Mouse (Mus musculus) liver, postnatal 0 days (tissue): ENCODE data around the gene Vps18. TPM values are rescaled to one million over a fixed set of nuclear protein-coding genes. Genes with fewer than 3 reads are reported as not detected.

Experiments used
- ATAC-seq: fragments of 200-750 bp; cut with Nextera tagmentation; 2 replicates; pipeline ENCODE4 v1.8.0; 2017; ENCODE audit warnings: mild to moderate bottlenecking, moderate library complexity
- DNase-seq: peaks from one replicate; pipeline ENCODE4 v3.0.0-alpha.2; 2016
- H3K27ac ChIP-seq: fragments of 300-500 bp; sonication (generic); 2 replicates; pipeline ENCODE4 v1.5.1; 2014; ENCODE audit warnings: antibody characterized with exemption, moderate library complexity, mild to moderate bottlenecking, low read depth
- H3K27me3 ChIP-seq: fragments of 300-500 bp; sonication (generic); 2 replicates; pipeline ENCODE4 v1.6.1; 2014; ENCODE audit warnings: low read length, control low read depth, mixed read lengths; ENCODE audit not compliant: insufficient read depth
- H3K36me3 ChIP-seq: fragments of 300-500 bp; sonication (generic); replicated peaks from 2 replicates; pipeline ENCODE4 v1.6.1; 2014; ENCODE audit warnings: mild to moderate bottlenecking, control low read depth, low read length, moderate library complexity, mixed read lengths; ENCODE audit not compliant: insufficient read depth
- H3K4me1 ChIP-seq: fragments of 300-500 bp; sonication (generic); 2 replicates; pipeline ENCODE4 v1.6.1; 2014; ENCODE audit warnings: antibody characterized with exemption, mild to moderate bottlenecking, control low read depth; ENCODE audit not compliant: insufficient read depth
- H3K4me2 ChIP-seq: fragments of 300-500 bp; sonication (generic); 2 replicates; pipeline ENCODE4 v1.6.1; 2014; ENCODE audit warnings: low read depth, mild to moderate bottlenecking, low read length, moderate library complexity, mixed read lengths
- H3K4me3 ChIP-seq: fragments of 300-500 bp; sonication (generic); 2 replicates; pipeline ENCODE4 v1.5.1; 2014; ENCODE audit warnings: low read depth, low read length
- H3K9ac ChIP-seq: fragments of 300-500 bp; sonication (generic); replicated peaks from 2 replicates; pipeline ENCODE4 v1.6.1; 2014; ENCODE audit warnings: mild to moderate bottlenecking, moderate library complexity
- H3K9me3 ChIP-seq: fragments of 300-500 bp; sonication (generic); 2 replicates; pipeline ENCODE4 v1.6.1; 2016; ENCODE audit warnings: mild to moderate bottlenecking, control low read depth, low read length, mixed read lengths
- CTCF ChIP-seq: sonication (generic); IDR thresholded peaks from 2 replicates; pipeline ENCODE4 v1.5.1; 2016; ENCODE audit warnings: antibody characterized with exemption, low read depth
- EP300 ChIP-seq: IDR thresholded peaks from 2 replicates; pipeline ENCODE4 v1.6.1; 2016; ENCODE audit warnings: antibody characterized with exemption, low read depth, mild to moderate bottlenecking
- WGBS: fragments of 180-500 bp; shearing (Covaris S2); extraction: QIAGEN DNeasy Blood & Tissue Kit; methylation state at CpG from one replicate; pipeline ENCODE4 v1.1.7; 2014; ENCODE audit not compliant: insufficient replicate concordance; 5-methylcytosine and 5-hydroxymethylcytosine counted together
- polyA plus RNA-seq: library from polyadenylated mRNA; unstranded; fragments of >200 nt; fragmentation: Nextera tagmentation; extraction: Ambion mirVana; gene quantifications from 2 replicates; pipeline ENCODE4 v1.2.1, GENCODE M21; 2015

The Vps18 gene
- polyA plus RNA-seq, 1 experiment from 2014 or later, result 4.7 TPM

DNA sequence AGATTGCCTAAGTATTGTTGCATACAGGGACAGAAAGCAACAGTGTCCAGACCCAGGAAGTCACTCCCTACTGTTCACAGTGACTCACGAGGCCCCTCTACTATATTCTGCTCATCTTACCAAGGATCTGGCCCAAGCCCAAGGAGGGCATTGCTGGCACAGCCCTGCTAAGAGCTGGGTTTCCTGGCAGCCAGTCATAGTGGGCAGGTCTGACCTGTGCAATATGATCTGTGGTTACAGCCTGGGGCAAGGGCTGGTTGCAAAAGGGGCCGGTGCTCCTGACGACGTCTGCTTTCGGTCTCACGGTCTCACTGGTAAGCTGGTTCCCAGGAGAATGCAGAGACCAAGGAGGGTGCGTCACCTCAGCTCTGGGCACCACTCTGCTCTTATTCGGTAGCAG, 25.6 kb upstream of the Vps18 start:
- peak overlapping the region; percentile 35 for H3K4me2 ChIP-seq
- peak; percentile 57; the same call in 1 of the 2 replicates for ATAC-seq
- H3K9ac ChIP-seq, result no peak overlapping the region
- 12% methylated on average over 8 of the region's 8 CpGs for WGBS
- no peaks in the 10 kb centered on the region for H3K36me3 ChIP-seq
- TF ChIP-seq EP300 (no peak), CTCF (no peak)
- no peaks in the 10 kb centered on the region for H3K4me1 ChIP-seq
- peak; percentile 60 for DNase-seq
- peak overlapping the region; percentile 55 for H3K27ac ChIP-seq
- H3K9me3 ChIP-seq, result no peaks in the 10 kb centered on the region
- H3K27me3 ChIP-seq, result no peaks in the 10 kb centered on the region
- H3K4me3 ChIP-seq, result no peak overlapping the region

DNA sequence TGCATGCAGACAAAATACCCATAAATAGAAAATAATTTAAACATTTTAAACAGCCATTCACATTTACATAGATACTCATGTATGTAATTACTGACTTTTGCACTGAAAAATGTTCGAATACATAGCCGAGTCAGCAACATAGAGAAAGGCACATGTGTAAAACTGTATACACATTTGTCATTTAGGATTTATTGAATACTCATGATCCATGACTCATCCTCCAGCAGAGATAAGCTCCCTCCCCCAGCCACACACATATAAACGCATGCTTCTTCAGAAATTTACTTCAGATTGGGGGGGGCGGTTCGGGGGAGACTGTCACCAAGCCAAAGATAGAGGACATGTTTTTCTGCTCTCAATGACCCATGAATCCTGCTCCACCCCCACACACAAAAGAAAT, 24.7 kb upstream of the Vps18 start:
- Histone ChIP-seq H3K9ac (no peak overlapping the region), H3K36me3 (no peaks in the 10 kb centered on the region), H3K27me3 (no peaks in the 10 kb centered on the region), H3K27ac (no peak overlapping the region), H3K4me3 (no peak overlapping the region), H3K4me2 (peak overlapping the region; percentile 35; the same call in 1 of the 2 replicates), H3K4me1 (no peaks in the 10 kb centered on the region), H3K9me3 (no peaks in the 10 kb centered on the region)
- DNase-seq, result no peak
- no peak for ATAC-seq
- WGBS, result 69% methylated on average over 5 of the region's 5 CpGs
- TF ChIP-seq CTCF (no peak), EP300 (no peak)

DNA sequence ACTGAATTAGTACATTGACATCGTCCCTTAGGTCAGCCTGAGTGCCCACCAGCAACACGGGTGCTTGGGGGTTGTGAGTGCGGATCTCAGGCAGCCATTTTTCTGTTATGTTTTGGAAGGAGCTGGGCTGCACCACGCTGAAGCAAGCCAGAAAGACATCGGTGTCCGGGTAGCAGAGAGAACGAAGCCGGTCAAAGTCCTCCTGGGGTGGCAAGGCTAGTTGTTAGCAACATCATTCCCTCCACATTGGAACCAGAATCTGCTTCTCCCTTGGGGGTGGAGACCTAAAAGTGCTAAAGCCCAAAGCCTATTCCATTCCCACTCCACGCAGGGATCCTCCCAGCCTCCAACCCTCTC, 18.3 kb upstream of the Vps18 start:
- H3K4me1 ChIP-seq, result peaks cover 7% of the 10 kb centered on the region
- H3K9me3 ChIP-seq, result no peaks in the 10 kb centered on the region
- ATAC-seq (no peak), DNase-seq (no peak)
- H3K36me3 ChIP-seq, result no peaks in the 10 kb centered on the region
- TF ChIP-seq EP300, result no peak
- TF ChIP-seq CTCF, result no peak
- peaks cover 9% of the 10 kb centered on the region; the same call in 1 of the 2 replicates for H3K27me3 ChIP-seq
- H3K27ac ChIP-seq, result no peak overlapping the region
- H3K4me3 ChIP-seq, result peak overlapping the region; percentile 61; the same call in 1 of the 2 replicates
- WGBS, result 63% methylated on average over 9 of the region's 9 CpGs
- peak overlapping the region; percentile 97 for H3K4me2 ChIP-seq
- no peak overlapping the region for H3K9ac ChIP-seq

DNA sequence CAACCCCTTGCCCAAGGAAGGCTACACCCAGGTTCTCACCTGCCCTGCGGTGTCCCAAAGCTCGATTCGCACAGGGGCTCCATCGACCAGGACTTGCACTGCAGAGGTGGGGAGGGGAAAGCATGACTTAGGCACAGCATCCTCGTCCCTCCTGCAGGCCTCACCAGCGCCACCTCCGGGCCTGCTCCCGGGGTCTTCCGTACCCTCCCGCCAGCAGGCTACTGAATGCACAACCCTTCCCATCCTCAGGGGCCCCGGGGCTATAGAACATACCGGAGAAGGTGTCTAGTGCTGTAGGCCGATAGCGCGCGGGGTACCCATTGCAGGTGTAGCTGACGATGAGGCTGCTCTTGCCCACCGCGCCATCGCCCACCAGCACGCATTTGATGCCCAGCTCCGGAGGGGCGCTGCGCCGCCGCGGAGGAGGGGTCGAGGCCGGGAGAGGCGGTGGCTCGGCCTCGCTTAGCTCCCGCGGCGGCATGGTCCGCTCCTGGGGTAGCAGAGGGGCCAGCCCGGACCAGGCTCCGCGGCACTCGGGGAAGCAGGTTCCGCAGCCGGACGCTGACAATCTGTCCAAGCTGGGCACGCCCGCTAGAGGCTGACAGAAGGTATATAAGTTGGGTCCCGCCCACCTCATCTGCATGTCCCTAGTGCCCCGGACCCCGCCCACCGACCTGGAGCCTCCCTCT, 17.8 kb upstream of the Vps18 start, which contains the start of gene Rhov:
TSS of gene Rhov (minus strand) at position 630 of the 689 bp plus-strand sequence.
- Histone ChIP-seq H3K9ac (peak within 1 kb of the TSS; percentile 64), H3K4me3 (peak within 1 kb of the TSS; percentile 61), H3K4me2 (peak within 1 kb of the TSS; percentile 97), H3K27ac (no peak within 1 kb of the TSS), H3K9me3 (no peaks in the 10 kb centered on the region), H3K27me3 (peaks cover 9% of the 10 kb centered on the region; the same call in 1 of the 2 replicates), H3K36me3 (no peaks in the 10 kb centered on the region), H3K4me1 (peaks cover 7% of the 10 kb centered on the region)
- peak; percentile 34; the same call in 1 of the 2 replicates for TF ChIP-seq CTCF
- TF ChIP-seq EP300, result no peak
- WGBS, result 2% methylated on average over 45 of the region's 49 CpGs
- DNase-seq (peak; percentile 82), ATAC-seq (no peak; the same call in 1 of the 2 replicates)

DNA sequence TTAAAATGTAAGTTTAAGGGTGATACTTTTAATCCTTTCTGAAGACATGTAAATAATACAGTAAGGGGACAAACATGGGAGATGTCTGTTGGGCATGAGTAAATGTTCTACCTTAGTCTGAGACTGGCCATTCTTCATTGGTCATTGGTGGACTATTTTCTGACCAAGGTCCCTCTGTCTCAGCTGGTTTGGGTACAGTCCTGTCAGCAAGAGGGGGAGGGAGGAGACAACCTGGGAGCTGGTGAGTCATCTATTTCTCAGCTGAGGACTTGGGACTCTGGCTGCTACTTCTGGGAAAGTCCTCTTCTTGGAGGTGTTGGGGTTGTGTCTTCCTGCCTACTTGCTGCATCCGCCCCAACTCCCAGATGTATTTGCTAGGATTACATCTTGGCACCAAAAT, 14.4 kb upstream of the Vps18 start:
- 72% methylated on average over 1 of the region's 1 CpGs for WGBS
- TF ChIP-seq EP300 (no peak), CTCF (no peak)
- Histone ChIP-seq H3K4me2 (no peak overlapping the region), H3K27ac (no peak overlapping the region), H3K36me3 (no peaks in the 10 kb centered on the region), H3K4me3 (no peak overlapping the region), H3K27me3 (peaks cover 9% of the 10 kb centered on the region; the same call in 1 of the 2 replicates), H3K9me3 (no peaks in the 10 kb centered on the region), H3K9ac (no peak overlapping the region), H3K4me1 (peaks cover 7% of the 10 kb centered on the region)
- DNase-seq (no peak), ATAC-seq (no peak)

DNA sequence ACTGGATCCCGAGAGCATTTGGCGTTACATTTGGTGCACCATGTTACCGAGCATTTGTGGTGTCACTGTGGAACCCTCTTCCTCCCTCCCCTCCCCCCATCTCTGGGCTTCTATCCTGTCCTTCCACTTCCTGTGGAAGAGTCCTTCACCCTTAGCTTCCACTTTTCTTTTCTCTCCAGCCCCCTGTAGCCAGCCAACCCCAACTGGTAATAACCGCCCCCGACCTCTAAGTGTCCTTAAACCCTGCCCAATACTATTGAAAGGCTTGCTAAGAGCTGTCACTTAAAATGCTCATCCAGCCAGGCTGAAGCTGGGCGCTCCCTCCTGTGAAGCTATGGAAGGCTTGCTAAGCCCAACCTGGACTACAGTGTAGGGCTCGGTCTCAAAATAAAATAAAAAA, 11.6 kb upstream of the Vps18 start:
- WGBS, result 71% methylated on average over 7 of the region's 7 CpGs
- Histone ChIP-seq H3K9me3 (no peaks in the 10 kb centered on the region), H3K27ac (no peak overlapping the region), H3K9ac (no peak overlapping the region), H3K4me1 (no peaks in the 10 kb centered on the region), H3K27me3 (no peaks in the 10 kb centered on the region), H3K36me3 (no peaks in the 10 kb centered on the region), H3K4me2 (no peak overlapping the region), H3K4me3 (no peak overlapping the region)
- ATAC-seq, result no peak
- no peak for TF ChIP-seq CTCF
- no peak for TF ChIP-seq EP300
- no peak for DNase-seq
